Mouse (Mus musculus): Measurements from ENCODE around the gene Tulp2. TPM values are rescaled to one million over a fixed set of nuclear protein-coding genes. Genes with fewer than 3 reads are reported as not detected.

The Tulp2 gene
- polyA plus RNA-seq, 1 experiment from 2014 or later, result 0.21 TPM

Small RNA genes lying within 50 kb of the gene (microRNA-seq; reads per million reads assigned to microRNA genes)
- 0.90 reads per million for gene Gm22133

Other genes with a start within 250 kb of the Tulp2 start
- 0.43 and 0.65 TPM in 2 replicates for gene Cd37, start 242.8 kb upstream of the Tulp2 start, polyA plus RNA-seq (2016; fragmentation: Nextera tagmentation; extraction: Ambion mirVana)
- gene Slc6a16, start 240.8 kb upstream of the Tulp2 start, polyA plus RNA-seq (2016; fragmentation: Nextera tagmentation; extraction: Ambion mirVana), result 0.07 TPM in 1 of 2 replicates, not detected in the other
- not detected in 2 replicates for gene Slc6a21, start 204.4 kb upstream of the Tulp2 start, polyA plus RNA-seq (2016; fragmentation: Nextera tagmentation; extraction: Ambion mirVana)
- gene Trpm4, start 148.1 kb upstream of the Tulp2 start, polyA plus RNA-seq (2016; fragmentation: Nextera tagmentation; extraction: Ambion mirVana), result 7.0 and 9.6 TPM in 2 replicates
- 0.12 and 0.29 TPM in 2 replicates for gene Hrc, start 146.6 kb upstream of the Tulp2 start, polyA plus RNA-seq (2016; fragmentation: Nextera tagmentation; extraction: Ambion mirVana)
- gene Ppfia3, start 114.9 kb upstream of the Tulp2 start, polyA plus RNA-seq (2016; fragmentation: Nextera tagmentation; extraction: Ambion mirVana), result 6.4 and 7.4 TPM in 2 replicates
- gene Lin7b, start 111.3 kb upstream of the Tulp2 start, polyA plus RNA-seq (2016; fragmentation: Nextera tagmentation; extraction: Ambion mirVana), result 1.0 and 1.4 TPM in 2 replicates
- 254 and 268 TPM in 2 replicates for gene Snrnp70, start 86.1 kb upstream of the Tulp2 start, polyA plus RNA-seq (2016; fragmentation: Nextera tagmentation; extraction: Ambion mirVana)
- gene Kcna7, start 76.2 kb upstream of the Tulp2 start, polyA plus RNA-seq (2016; fragmentation: Nextera tagmentation; extraction: Ambion mirVana), result not detected in 2 replicates
- gene Ntf5, start 68.2 kb upstream of the Tulp2 start, polyA plus RNA-seq (2016; fragmentation: Nextera tagmentation; extraction: Ambion mirVana), result 0.51 and 0.61 TPM in 2 replicates
- not detected in 2 replicates for gene Lhb, start 61.1 kb upstream of the Tulp2 start, polyA plus RNA-seq (2016; fragmentation: Nextera tagmentation; extraction: Ambion mirVana)
- gene Gys1, start 47.0 kb upstream of the Tulp2 start, polyA plus RNA-seq (2016; fragmentation: Nextera tagmentation; extraction: Ambion mirVana), result 41.7 and 41.9 TPM in 2 replicates
- 202 and 222 TPM in 2 replicates for gene Ruvbl2, start 43.8 kb upstream of the Tulp2 start, polyA plus RNA-seq (2016; fragmentation: Nextera tagmentation; extraction: Ambion mirVana)
- 5,695 and 6,139 TPM in 2 replicates for gene Ftl1, start 22.0 kb upstream of the Tulp2 start, polyA plus RNA-seq (2016; fragmentation: Nextera tagmentation; extraction: Ambion mirVana)
- gene Bax, start 15.0 kb upstream of the Tulp2 start, polyA plus RNA-seq (2016; fragmentation: Nextera tagmentation; extraction: Ambion mirVana), result 240 and 265 TPM in 2 replicates
- gene Gm45808, start 4.9 kb downstream of the Tulp2 start, polyA plus RNA-seq (2016; fragmentation: Nextera tagmentation; extraction: Ambion mirVana), result 0.34 TPM in 1 of 2 replicates, not detected in the other
- gene Dhdh, start 6.9 kb downstream of the Tulp2 start, polyA plus RNA-seq (2016; fragmentation: Nextera tagmentation; extraction: Ambion mirVana), result 6.0 and 6.8 TPM in 2 replicates
- 105 and 112 TPM in 2 replicates for gene Nucb1, start 28.5 kb downstream of the Tulp2 start, polyA plus RNA-seq (2016; fragmentation: Nextera tagmentation; extraction: Ambion mirVana)
- gene Ppp1r15a, start 44.4 kb downstream of the Tulp2 start, polyA plus RNA-seq (2016; fragmentation: Nextera tagmentation; extraction: Ambion mirVana), result 15.0 and 18.6 TPM in 2 replicates
- gene Plekha4, start 44.5 kb downstream of the Tulp2 start, polyA plus RNA-seq (2016; fragmentation: Nextera tagmentation; extraction: Ambion mirVana), result 0.78 and 1.1 TPM in 2 replicates
- 0.43 and 0.55 TPM in 2 replicates for gene Hsd17b14, start 73.0 kb downstream of the Tulp2 start, polyA plus RNA-seq (2016; fragmentation: Nextera tagmentation; extraction: Ambion mirVana)
- gene Bcat2, start 88.3 kb downstream of the Tulp2 start, polyA plus RNA-seq (2016; fragmentation: Nextera tagmentation; extraction: Ambion mirVana), result 32.2 and 38.2 TPM in 2 replicates
- not detected in 2 replicates for gene Fgf21, start 133.6 kb downstream of the Tulp2 start, polyA plus RNA-seq (2016; fragmentation: Nextera tagmentation; extraction: Ambion mirVana)
- not detected in 2 replicates for gene Fut1, start 135.4 kb downstream of the Tulp2 start, polyA plus RNA-seq (2016; fragmentation: Nextera tagmentation; extraction: Ambion mirVana)
- gene Izumo1, start 139.9 kb downstream of the Tulp2 start, polyA plus RNA-seq (2016; fragmentation: Nextera tagmentation; extraction: Ambion mirVana), result 0.16 TPM in 1 of 2 replicates, not detected in the other
- 4.8 and 5.5 TPM in 2 replicates for gene Rasip1, start 145.6 kb downstream of the Tulp2 start, polyA plus RNA-seq (2016; fragmentation: Nextera tagmentation; extraction: Ambion mirVana)
- 2.1 and 3.3 TPM in 2 replicates for gene Mamstr, start 158.1 kb downstream of the Tulp2 start, polyA plus RNA-seq (2016; fragmentation: Nextera tagmentation; extraction: Ambion mirVana)
- 0.05 TPM in 1 of 2 replicates, not detected in the other for gene Fut2, start 184.5 kb downstream of the Tulp2 start, polyA plus RNA-seq (2016; fragmentation: Nextera tagmentation; extraction: Ambion mirVana)
- gene Ntn5, start 202.1 kb downstream of the Tulp2 start, polyA plus RNA-seq (2016; fragmentation: Nextera tagmentation; extraction: Ambion mirVana), result 0.46 and 0.48 TPM in 2 replicates
- gene Sec1, start 212.5 kb downstream of the Tulp2 start, polyA plus RNA-seq (2016; fragmentation: Nextera tagmentation; extraction: Ambion mirVana), result 0.32 and 0.34 TPM in 2 replicates
- gene Car11, start 218.0 kb downstream of the Tulp2 start, polyA plus RNA-seq (2016; fragmentation: Nextera tagmentation; extraction: Ambion mirVana), result 4.6 and 4.9 TPM in 2 replicates
- 2.1 and 2.9 TPM in 2 replicates for gene Dbp, start 223.2 kb downstream of the Tulp2 start, polyA plus RNA-seq (2016; fragmentation: Nextera tagmentation; extraction: Ambion mirVana)
- 965 and 1,116 TPM in 2 replicates for gene Rpl18, start 233.6 kb downstream of the Tulp2 start, polyA plus RNA-seq (2016; fragmentation: Nextera tagmentation; extraction: Ambion mirVana)
- 32.3 and 32.8 TPM in 2 replicates for gene Sphk2, start 236.1 kb downstream of the Tulp2 start, polyA plus RNA-seq (2016; fragmentation: Nextera tagmentation; extraction: Ambion mirVana)
- gene Fam83e, start 239.3 kb downstream of the Tulp2 start, polyA plus RNA-seq (2016; fragmentation: Nextera tagmentation; extraction: Ambion mirVana), result 1.7 and 2.0 TPM in 2 replicates
- not detected in 2 replicates for gene Spaca4, start 243.9 kb downstream of the Tulp2 start, polyA plus RNA-seq (2016; fragmentation: Nextera tagmentation; extraction: Ambion mirVana)